Mouse (Mus musculus) forebrain, embryonic 13.5 days (tissue): ENCODE measurements around the gene Pfdn2. TPM values are rescaled to one million over a fixed set of nuclear protein-coding genes. Genes with fewer than 3 reads are reported as not detected.
A peak's percentile ranks its signal among the peaks of the same experiment; 100 is the strongest.

Experiments used
- ATAC-seq: fragments of 200-750 bp; cut with Nextera tagmentation; 2 replicates; pipeline ENCODE4 v1.8.0; 2017
- H3K27ac ChIP-seq: fragments of 300-500 bp; sonication (generic); 2 replicates; pipeline ENCODE4 v1.5.1; 2015; ENCODE audit warnings: inconsistent platforms, mild to moderate bottlenecking, moderate library complexity
- H3K27me3 ChIP-seq: fragments of 300-500 bp; sonication (generic); 2 replicates; pipeline ENCODE4 v1.6.1; 2015; ENCODE audit warnings: mild to moderate bottlenecking, inconsistent platforms
- H3K36me3 ChIP-seq: fragments of 300-500 bp; sonication (generic); 2 replicates; pipeline ENCODE4 v1.6.1; 2015; ENCODE audit warnings: mild to moderate bottlenecking, inconsistent platforms; ENCODE audit not compliant: poor library complexity, severe bottlenecking
- H3K4me1 ChIP-seq: fragments of 300-500 bp; sonication (generic); 2 replicates; pipeline ENCODE4 v1.6.1; 2015; ENCODE audit warnings: inconsistent platforms
- H3K4me2 ChIP-seq: fragments of 300-500 bp; sonication (generic); 2 replicates; pipeline ENCODE4 v1.6.1; 2015; ENCODE audit warnings: inconsistent platforms, mild to moderate bottlenecking, moderate library complexity
- H3K4me3 ChIP-seq: fragments of 300-500 bp; sonication (generic); 2 replicates; pipeline ENCODE4 v1.5.1; 2015; ENCODE audit warnings: mild to moderate bottlenecking, inconsistent platforms
- H3K9ac ChIP-seq: fragments of 300-500 bp; sonication (generic); 2 replicates; pipeline ENCODE4 v1.6.1; 2015; ENCODE audit warnings: mild to moderate bottlenecking, inconsistent platforms
- H3K9me3 ChIP-seq: fragments of 300-500 bp; sonication (generic); replicated peaks from 2 replicates; pipeline ENCODE4 v1.6.1; 2016; ENCODE audit warnings: inconsistent platforms
- WGBS: fragments of 180-500 bp; shearing (Covaris S2); methylation state at CpG from one replicate; pipeline ENCODE4 v1.1.7; 2015; 5-methylcytosine and 5-hydroxymethylcytosine counted together
- polyA plus RNA-seq: library from polyadenylated mRNA; unstranded; fragments of >200 nt; fragmentation: Nextera tagmentation; extraction: Ambion mirVana; gene quantifications from 2 replicates; pipeline ENCODE4 v1.2.1, GENCODE M21; 2015

Pfdn2 gene
- polyA plus RNA-seq, 1 experiment from 2014 or later: 180 TPM

DNA sequence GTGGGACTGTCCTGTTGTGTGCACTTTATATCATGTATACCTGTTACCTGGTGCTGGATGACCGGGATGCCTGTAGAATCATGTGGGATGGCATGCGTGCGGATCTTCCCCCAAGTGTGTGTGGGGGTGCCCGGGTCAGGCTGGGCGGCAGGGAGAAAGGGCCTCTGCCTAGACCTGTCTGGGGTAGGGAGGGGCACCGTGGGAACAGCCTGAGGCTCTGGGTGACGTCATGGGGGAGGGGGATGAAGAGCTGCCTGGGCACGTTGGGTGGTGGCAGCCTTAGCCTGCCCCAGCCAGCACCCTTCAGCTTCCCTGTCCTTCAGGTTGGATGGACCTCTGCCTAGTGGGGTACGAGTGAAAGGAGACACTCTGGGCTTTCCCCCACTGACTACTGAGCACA lies 38.9 kb downstream of the Pfdn2 start:
- H3K27ac ChIP-seq: no peak overlapping the region
- WGBS: 68% methylated on average over 9 of the region's 9 CpGs
- H3K4me1 ChIP-seq: peaks cover 11% of the 10 kb centered on the region
- H3K36me3 ChIP-seq: no peaks in the 10 kb centered on the region
- peaks cover 17% of the 10 kb centered on the region for H3K27me3 ChIP-seq
- H3K4me3 ChIP-seq: no peak overlapping the region
- H3K9ac ChIP-seq: no peak overlapping the region
- H3K9me3 ChIP-seq: no peaks in the 10 kb centered on the region
- H3K4me2 ChIP-seq: no peak overlapping the region
- 0 out of 2 replicates have a peak, but pooled peaks have one; percentile 7 for ATAC-seq

DNA sequence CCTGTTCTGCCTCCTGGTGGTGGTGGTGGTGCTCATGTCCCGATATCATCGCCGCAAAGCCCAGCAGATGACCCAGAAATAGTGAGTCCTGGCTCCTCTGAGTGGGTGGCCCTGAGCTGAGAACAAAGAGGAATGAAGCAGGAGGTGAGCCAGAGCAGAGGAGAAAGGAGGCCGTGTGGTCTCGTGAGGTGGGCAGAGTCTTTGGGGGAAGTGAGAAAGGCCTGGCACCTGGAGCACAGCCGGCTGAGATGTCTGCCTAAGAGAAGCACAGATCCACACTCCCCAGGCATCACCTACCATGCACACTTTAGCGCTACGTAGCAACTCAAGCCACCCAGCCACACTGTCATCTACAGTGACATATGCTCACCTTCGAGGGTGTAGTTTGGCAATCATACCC lies 39.7 kb downstream of the Pfdn2 start:
- Histone ChIP-seq H3K4me1 (peaks cover 3% of the 10 kb centered on the region), H3K27ac (no peak overlapping the region), H3K4me2 (no peak overlapping the region), H3K27me3 (peaks cover 9% of the 10 kb centered on the region), H3K4me3 (no peak overlapping the region), H3K9me3 (no peaks in the 10 kb centered on the region), H3K9ac (no peak overlapping the region), H3K36me3 (no peaks in the 10 kb centered on the region)
- 65% methylated on average over 9 of the region's 9 CpGs for WGBS
- ATAC-seq: no peak

DNA sequence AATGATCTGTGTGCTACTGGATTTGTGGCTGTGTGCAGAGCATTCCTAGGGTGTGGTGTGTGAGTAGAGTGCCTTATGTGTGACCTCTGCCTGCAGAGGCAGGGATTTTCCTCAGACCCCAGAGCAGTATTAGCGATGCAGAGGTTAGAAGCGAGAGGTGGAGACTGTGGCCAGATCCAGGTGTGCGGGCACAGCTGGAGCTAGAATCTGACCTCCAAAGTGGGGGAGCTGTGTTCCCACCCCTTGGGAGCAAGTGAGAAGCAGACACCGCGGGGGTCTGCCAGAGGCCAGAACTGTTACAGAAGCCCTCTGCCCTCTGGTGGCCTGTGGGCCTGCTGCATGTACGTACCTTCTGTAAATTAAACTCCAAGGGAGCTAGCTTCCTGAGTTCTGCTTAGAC lies 41.6 kb downstream of the Pfdn2 start:
- Histone ChIP-seq H3K4me1 (no peaks in the 10 kb centered on the region), H3K4me3 (no peak overlapping the region)

DNA sequence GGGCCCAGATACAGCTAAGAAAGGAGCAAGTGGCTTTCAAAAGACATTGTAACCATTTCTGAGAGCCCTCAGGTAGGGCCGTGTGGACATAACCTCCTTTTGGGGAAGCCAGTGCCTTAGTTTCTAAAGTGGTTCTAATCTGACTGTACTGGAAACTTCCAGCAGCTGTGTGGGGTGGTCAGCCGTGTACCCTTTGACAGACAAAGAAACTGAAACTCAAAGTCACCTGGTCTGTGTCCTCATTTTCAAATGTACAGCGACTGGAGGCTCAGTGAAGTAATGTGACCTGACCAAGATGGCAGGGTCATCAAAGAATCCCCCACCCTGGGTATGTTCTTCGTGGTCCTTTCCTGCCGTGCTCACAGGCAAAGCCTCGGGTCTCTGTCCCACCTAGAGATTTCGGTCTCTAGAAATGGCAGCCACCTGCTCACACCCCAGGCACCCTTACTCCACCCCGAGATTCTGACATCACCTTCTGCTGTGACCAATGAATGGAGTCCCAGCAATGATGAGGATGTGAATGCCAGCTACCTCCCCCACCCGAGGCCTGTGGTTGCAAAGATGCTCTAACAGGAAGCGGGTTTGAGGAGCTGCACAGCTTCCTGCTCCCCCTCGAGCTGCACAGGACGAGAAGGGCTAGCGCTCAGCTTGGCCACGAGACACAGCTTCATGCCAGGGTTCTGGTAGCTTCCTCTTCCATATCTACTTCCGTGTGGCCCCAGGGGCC lies 43.1 kb downstream of the Pfdn2 start, which contains the start of gene Arhgap30:
TSS of gene Arhgap30 (plus strand) at position 579 of the 727 bp plus-strand sequence.
- Histone ChIP-seq H3K27ac (no peak within 1 kb of the TSS), H3K27me3 (no peaks in the 10 kb centered on the region), H3K4me1 (no peaks in the 10 kb centered on the region), H3K9me3 (no peaks in the 10 kb centered on the region), H3K36me3 (no peaks in the 10 kb centered on the region), H3K4me3 (no peak within 1 kb of the TSS), H3K4me2 (no peak within 1 kb of the TSS), H3K9ac (no peak within 1 kb of the TSS)
- WGBS: 83% methylated on average over 15 of the region's 15 CpGs
- no peak for ATAC-seq

More for the DNA sequence above, 41.6 kb downstream of the Pfdn2 start:
- Histone ChIP-seq H3K9me3 (no peaks in the 10 kb centered on the region), H3K27me3 (no peaks in the 10 kb centered on the region), H3K4me2 (no peak overlapping the region), H3K27ac (no peak overlapping the region), H3K36me3 (no peaks in the 10 kb centered on the region), H3K9ac (no peak overlapping the region)
- ATAC-seq: no peak
- WGBS: 25% methylated on average over 6 of the region's 6 CpGs

DNA sequence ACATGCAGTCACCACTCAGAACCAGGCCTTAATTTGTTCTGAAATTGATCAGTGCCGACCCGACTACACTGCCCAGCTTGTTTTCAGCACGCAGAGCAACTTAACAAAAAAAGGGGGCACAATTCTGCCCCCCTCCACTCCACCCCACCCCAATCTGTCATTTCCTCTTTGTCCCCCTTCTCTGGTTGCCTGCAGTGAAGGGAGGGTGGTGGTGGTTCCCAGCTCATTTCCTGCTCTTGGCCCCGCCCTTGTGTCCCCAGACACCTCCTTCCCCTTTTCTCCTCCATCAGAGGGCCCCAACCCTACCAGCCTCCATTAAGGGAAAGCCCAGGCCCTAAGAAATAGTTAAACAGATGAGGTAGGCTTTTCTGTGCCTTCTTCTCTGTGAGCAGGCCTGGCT lies 44.6 kb downstream of the Pfdn2 start:
- Histone ChIP-seq H3K9me3 (no peaks in the 10 kb centered on the region), H3K4me1 (no peaks in the 10 kb centered on the region), H3K4me2 (no peak overlapping the region), H3K36me3 (no peaks in the 10 kb centered on the region), H3K4me3 (no peak overlapping the region), H3K27me3 (no peaks in the 10 kb centered on the region), H3K27ac (no peak overlapping the region), H3K9ac (no peak overlapping the region)
- no peak for ATAC-seq
- 82% methylated on average over 4 of the region's 4 CpGs for WGBS

DNA sequence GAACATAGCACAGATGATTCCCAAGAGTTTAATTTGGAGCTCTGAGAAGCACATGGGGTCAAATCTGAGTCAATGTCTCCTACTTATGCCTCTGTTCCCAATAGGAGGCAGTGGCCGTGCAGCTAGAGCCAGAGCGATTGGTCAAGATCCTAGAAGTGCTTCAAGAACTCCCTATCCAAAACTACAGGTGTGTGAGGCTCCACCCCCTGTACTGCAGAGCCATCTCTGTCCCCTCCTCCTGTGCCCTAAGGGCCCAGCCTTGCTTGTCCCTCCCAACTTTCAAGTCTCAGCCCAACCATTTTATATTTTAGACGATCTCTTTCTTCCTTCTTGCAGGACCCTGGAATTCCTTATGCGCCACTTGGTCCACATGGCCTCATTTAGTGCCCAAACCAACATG lies 56.4 kb downstream of the Pfdn2 start:
- Histone ChIP-seq H3K36me3 (no peaks in the 10 kb centered on the region), H3K27ac (no peak overlapping the region), H3K27me3 (peaks cover 10% of the 10 kb centered on the region; the same call in 1 of the 2 replicates), H3K9me3 (no peaks in the 10 kb centered on the region), H3K4me2 (no peak overlapping the region), H3K9ac (no peak overlapping the region), H3K4me1 (no peaks in the 10 kb centered on the region), H3K4me3 (no peak overlapping the region)
- no peak for ATAC-seq
- 79% methylated on average over 4 of the region's 4 CpGs for WGBS

DNA sequence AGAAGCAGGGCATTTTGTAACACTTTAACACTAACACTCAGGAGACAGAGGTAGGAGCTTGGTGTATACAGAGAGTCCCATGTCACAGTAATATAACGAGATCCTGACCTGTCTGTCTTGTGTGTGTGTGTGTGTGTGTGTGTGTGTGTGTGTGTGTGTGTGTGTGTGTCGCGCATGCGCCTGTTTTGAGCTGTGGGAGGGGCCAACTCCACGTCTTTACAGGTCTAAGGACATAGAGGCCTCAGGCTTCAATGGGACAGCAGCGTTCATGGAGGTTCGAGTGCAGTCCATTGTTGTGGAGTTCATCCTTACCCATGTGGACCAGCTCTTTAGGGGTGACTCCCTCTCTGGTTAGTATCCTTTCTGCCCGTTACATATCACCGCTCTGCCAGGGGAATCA lies 57.5 kb downstream of the Pfdn2 start:
- no peak overlapping the region for H3K4me2 ChIP-seq
- H3K27me3 ChIP-seq: peaks cover 16% of the 10 kb centered on the region; the same call in 1 of the 2 replicates
- H3K27ac ChIP-seq: no peak overlapping the region
- no peak overlapping the region for H3K9ac ChIP-seq
- no peaks in the 10 kb centered on the region for H3K36me3 ChIP-seq
- WGBS: 89% methylated on average over 9 of the region's 9 CpGs
- H3K4me1 ChIP-seq: no peaks in the 10 kb centered on the region
- no peak overlapping the region for H3K4me3 ChIP-seq
- no peak for ATAC-seq
- no peaks in the 10 kb centered on the region for H3K9me3 ChIP-seq

DNA sequence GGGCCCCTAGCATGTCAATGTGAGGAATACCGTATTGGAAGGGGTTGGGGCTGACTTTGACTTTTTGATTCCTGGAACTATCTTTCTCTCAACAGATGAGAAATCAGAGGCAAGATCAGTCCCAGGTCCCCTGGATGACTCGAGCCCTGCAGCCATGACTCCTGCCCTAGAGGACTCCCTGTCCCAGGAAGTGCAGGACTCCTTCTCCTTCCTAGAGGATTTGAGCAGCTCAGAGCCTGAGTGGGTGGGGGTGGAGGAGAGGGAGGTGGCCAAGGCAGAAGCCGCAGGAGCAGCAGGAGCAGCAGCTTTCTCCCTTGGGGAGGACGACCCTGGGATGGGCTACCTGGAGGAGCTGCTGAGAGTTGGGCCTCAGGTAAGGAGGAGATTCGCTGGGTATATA lies 61.8 kb downstream of the Pfdn2 start:
- no peak for ATAC-seq
- no peaks in the 10 kb centered on the region for H3K36me3 ChIP-seq
- no peak overlapping the region for H3K27ac ChIP-seq
- no peak overlapping the region for H3K4me2 ChIP-seq
- H3K4me1 ChIP-seq: no peaks in the 10 kb centered on the region
- H3K4me3 ChIP-seq: no peak overlapping the region
- H3K9ac ChIP-seq: no peak overlapping the region
- peaks cover 26% of the 10 kb centered on the region for H3K27me3 ChIP-seq
- no peaks in the 10 kb centered on the region for H3K9me3 ChIP-seq
- 86% methylated on average over 5 of the region's 5 CpGs for WGBS

Other genes starting within 250 kb of the Pfdn2 start
- gene Cfap126, start 231.8 kb upstream of the Pfdn2 start, polyA plus RNA-seq: 6.6 and 7.8 TPM in 2 replicates
- 223 and 229 TPM in 2 replicates for gene Sdhc, start 195.1 kb upstream of the Pfdn2 start, polyA plus RNA-seq
- gene Mpz, start 195.0 kb upstream of the Pfdn2 start, polyA plus RNA-seq: 0.22 TPM in 1 of 2 replicates, not detected in the other
- 6.2 and 8.8 TPM in 2 replicates for gene Pcp4l1, start 149.4 kb upstream of the Pfdn2 start, polyA plus RNA-seq
- gene Nr1i3, start 131.7 kb upstream of the Pfdn2 start, polyA plus RNA-seq: 0.32 and 0.37 TPM in 2 replicates
- gene Tomm40l, start 123.2 kb upstream of the Pfdn2 start, polyA plus RNA-seq: 33.8 and 43.0 TPM in 2 replicates
- 2.6 and 8.3 TPM in 2 replicates for gene Apoa2, start 120.6 kb upstream of the Pfdn2 start, polyA plus RNA-seq
- 12.3 and 12.8 TPM in 2 replicates for gene Fcer1g, start 111.3 kb upstream of the Pfdn2 start, polyA plus RNA-seq
- gene Adamts4, start 95.2 kb upstream of the Pfdn2 start, polyA plus RNA-seq: 6.9 and 7.3 TPM in 2 replicates
- 216 and 221 TPM in 2 replicates for gene Ndufs2, start 94.3 kb upstream of the Pfdn2 start, polyA plus RNA-seq
- 89.0 and 95.3 TPM in 2 replicates for gene B4galt3, start 75.3 kb upstream of the Pfdn2 start, polyA plus RNA-seq
- gene Ppox, start 64.5 kb upstream of the Pfdn2 start, polyA plus RNA-seq: 50.3 and 51.0 TPM in 2 replicates
- 122 and 125 TPM in 2 replicates for gene Usp21, start 57.7 kb upstream of the Pfdn2 start, polyA plus RNA-seq
- 118 and 120 TPM in 2 replicates for gene Ufc1, start 50.6 kb upstream of the Pfdn2 start, polyA plus RNA-seq
- gene Dedd, start 16.5 kb upstream of the Pfdn2 start, polyA plus RNA-seq: 50.9 and 54.0 TPM in 2 replicates
- 52.9 and 56.9 TPM in 2 replicates for gene Nit1, start within 50 bp of the Pfdn2 start, polyA plus RNA-seq
- 3.3 and 3.8 TPM in 2 replicates for gene Klhdc9, start 15.1 kb downstream of the Pfdn2 start, polyA plus RNA-seq
- 0.31 and 0.32 TPM in 2 replicates for gene Nectin4, start 24.4 kb downstream of the Pfdn2 start, polyA plus RNA-seq
- 0.35 and 0.36 TPM in 2 replicates for gene Arhgap30, start 43.3 kb downstream of the Pfdn2 start, polyA plus RNA-seq
- 205 and 211 TPM in 2 replicates for gene Usf1, start 65.6 kb downstream of the Pfdn2 start, polyA plus RNA-seq
- gene Tstd1, start 73.2 kb downstream of the Pfdn2 start, polyA plus RNA-seq: 12.2 and 12.3 TPM in 2 replicates
- 8.4 and 9.7 TPM in 2 replicates for gene F11r, start 91.9 kb downstream of the Pfdn2 start, polyA plus RNA-seq
- gene Alyref2, start 157.8 kb downstream of the Pfdn2 start, polyA plus RNA-seq: 23.0 and 24.5 TPM in 2 replicates
- gene Itln1, start 189.6 kb downstream of the Pfdn2 start, polyA plus RNA-seq: not detected in 2 replicates
- not detected in 2 replicates for gene Cd244a, start 213.5 kb downstream of the Pfdn2 start, polyA plus RNA-seq